Mouse (Mus musculus) liver, embryonic 15.5 days (tissue): ENCODE data around the gene Gm28635. TPM values are rescaled to one million over a fixed set of nuclear protein-coding genes. Genes with fewer than 3 reads are reported as not detected.

Experiments
- ATAC-seq: fragments of 200-750 bp; cut with Nextera tagmentation; 2 replicates; pipeline ENCODE4 v1.8.0; 2017; ENCODE audit warnings: moderate number of reproducible peaks, mild to moderate bottlenecking, moderate library complexity; ENCODE audit not compliant: insufficient read depth
- H3K27ac ChIP-seq: fragments of 300-500 bp; sonication (generic); replicated peaks from 2 replicates; pipeline ENCODE4 v1.5.1; 2015; ENCODE audit warnings: mild to moderate bottlenecking, inconsistent platforms
- H3K27me3 ChIP-seq: fragments of 300-500 bp; sonication (generic); 2 replicates; pipeline ENCODE4 v1.6.1; 2015; ENCODE audit warnings: mild to moderate bottlenecking, inconsistent platforms
- H3K36me3 ChIP-seq: fragments of 300-500 bp; sonication (generic); replicated peaks from 2 replicates; pipeline ENCODE4 v1.6.1; 2015; ENCODE audit warnings: moderate library complexity, mild to moderate bottlenecking, inconsistent platforms
- H3K4me1 ChIP-seq: fragments of 300-500 bp; sonication (generic); replicated peaks from 2 replicates; pipeline ENCODE4 v1.6.1; 2015; ENCODE audit warnings: inconsistent platforms
- H3K4me2 ChIP-seq: fragments of 300-500 bp; sonication (generic); 2 replicates; pipeline ENCODE4 v1.6.1; 2015; ENCODE audit warnings: moderate library complexity, mild to moderate bottlenecking, inconsistent platforms
- H3K4me3 ChIP-seq: fragments of 300-500 bp; sonication (generic); replicated peaks from 2 replicates; pipeline ENCODE4 v1.5.1; 2015; ENCODE audit warnings: mild to moderate bottlenecking, inconsistent platforms
- H3K9ac ChIP-seq: fragments of 300-500 bp; sonication (generic); 2 replicates; pipeline ENCODE4 v1.6.1; 2015; ENCODE audit warnings: moderate library complexity, mild to moderate bottlenecking, inconsistent platforms
- H3K9me3 ChIP-seq: fragments of 300-500 bp; sonication (generic); replicated peaks from 2 replicates; pipeline ENCODE4 v1.6.1; 2016; ENCODE audit warnings: inconsistent platforms
- whole genome bisulfite sequencing: fragments of 180-500 bp; shearing (Covaris S2); methylation state at CpG from one replicate; pipeline ENCODE4 v1.1.7; 2015; ENCODE audit warnings: mixed read lengths; ENCODE audit not compliant: insufficient replicate concordance; 5-methylcytosine and 5-hydroxymethylcytosine counted together
- polyA plus RNA-seq: library from polyadenylated mRNA; unstranded; fragments of >200 nt; fragmentation: Nextera tagmentation; extraction: Ambion mirVana; gene quantifications from 2 replicates; pipeline ENCODE4 v1.2.1, GENCODE M21; 2015

Gm28635 gene
- polyA plus RNA-seq, 1 experiment from 2014 or later: not detected

DNA sequence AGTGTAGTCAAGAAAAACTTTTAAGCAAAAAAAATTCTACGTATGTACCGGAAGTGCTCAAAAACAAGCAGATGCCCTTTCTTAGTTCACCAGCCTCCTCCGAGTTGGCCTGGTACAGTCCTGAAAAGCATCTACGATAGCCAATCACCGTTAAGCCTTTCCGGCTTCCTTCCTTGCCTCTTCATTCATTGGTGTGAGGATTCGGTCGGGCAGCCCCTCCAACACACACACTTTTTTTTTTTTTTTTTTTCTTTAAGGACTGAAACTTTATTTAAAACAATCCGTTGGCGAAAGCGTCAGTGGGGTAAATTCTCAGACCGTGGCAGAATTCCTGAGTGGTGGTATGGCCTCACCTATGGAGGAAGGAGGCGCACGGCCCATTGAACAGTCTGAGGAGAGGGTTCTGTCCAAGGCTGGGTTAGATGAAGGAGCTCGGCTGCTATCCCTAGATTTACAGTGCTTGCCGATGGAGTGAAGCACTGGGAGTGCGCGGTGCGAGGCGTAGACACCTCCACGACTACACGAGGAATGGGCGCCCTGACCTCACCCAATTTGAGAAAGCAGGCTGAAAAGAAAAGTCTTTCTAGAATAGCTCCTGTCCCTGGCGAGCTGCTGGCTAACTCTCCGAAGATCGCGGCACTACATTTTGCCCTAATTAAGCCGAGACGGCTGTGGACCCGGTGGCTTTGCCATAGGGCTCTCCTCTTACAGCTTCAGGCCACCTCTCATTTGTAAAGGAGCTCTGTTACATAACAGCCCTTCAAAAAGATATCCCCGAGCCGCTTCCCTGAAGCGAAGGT is 37.9 kb upstream of the Gm28635 start:
- Histone ChIP-seq H3K9me3 (no peaks in the 10 kb centered on the region), H3K36me3 (peaks cover 14% of the 10 kb centered on the region), H3K27me3 (no peaks in the 10 kb centered on the region), H3K4me1 (peaks cover 43% of the 10 kb centered on the region), H3K27ac (peak overlapping the region; percentile 99), H3K4me2 (peak overlapping the region; percentile 91), H3K9ac (peak overlapping the region; percentile 88), H3K4me3 (peak overlapping the region; percentile 86)
- ATAC-seq: peak; percentile 86
- under 1% methylated on average over 33 of the region's 33 CpGs for WGBS

DNA sequence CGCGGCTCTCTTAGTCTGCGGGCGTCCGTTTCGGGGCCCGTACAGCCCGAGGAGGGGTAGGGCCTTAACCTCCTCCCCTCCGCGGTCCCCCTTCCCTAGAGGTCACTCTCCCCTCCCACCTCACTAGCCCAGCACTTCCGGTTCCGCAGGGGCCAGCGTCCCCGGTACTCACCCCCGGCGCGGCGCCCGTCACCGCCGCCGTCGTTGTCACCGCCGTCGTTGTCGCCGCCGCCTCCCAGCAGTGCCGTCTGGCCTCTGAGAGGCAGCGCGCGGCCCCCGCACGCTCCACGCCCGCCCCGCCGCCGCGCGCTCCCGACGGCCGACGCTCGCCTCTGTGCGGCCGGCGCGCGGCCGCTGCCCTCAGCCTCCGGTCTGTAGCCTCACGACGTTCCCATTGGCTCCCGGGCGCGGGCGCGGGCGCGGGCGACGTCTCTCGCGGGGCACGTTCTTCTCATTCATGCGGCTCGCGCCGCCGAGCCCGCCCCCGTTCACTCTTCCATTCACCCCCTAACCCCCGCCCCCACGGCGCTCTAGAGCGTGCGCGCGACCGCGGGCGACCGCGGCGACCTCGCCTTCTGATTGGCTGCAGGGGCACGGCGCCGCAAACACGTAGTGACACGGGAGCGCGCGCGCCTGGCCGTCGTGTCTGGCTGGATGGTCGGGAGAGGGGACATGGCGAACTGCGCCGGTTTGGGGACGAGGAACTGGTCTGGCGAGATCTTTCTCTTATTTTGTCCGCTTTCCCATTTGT is 37.1 kb upstream of the Gm28635 start, which contains the start of gene Zdhhc5:
Zdhhc5 (minus strand) TSS at position 370 of the 751 bp plus-strand sequence.
- H3K4me3 ChIP-seq: peak within 1 kb of the TSS; percentile 86
- H3K27me3 ChIP-seq: no peaks in the 10 kb centered on the region
- H3K4me1 ChIP-seq: peaks cover 49% of the 10 kb centered on the region
- peak within 1 kb of the TSS; percentile 99 for H3K27ac ChIP-seq
- peaks cover 14% of the 10 kb centered on the region for H3K36me3 ChIP-seq
- H3K4me2 ChIP-seq: peak within 1 kb of the TSS; percentile 91
- WGBS: under 1% methylated on average over 105 of the region's 107 CpGs
- peak; percentile 92 for ATAC-seq
- peak within 1 kb of the TSS; percentile 94 for H3K9ac ChIP-seq
- no peaks in the 10 kb centered on the region for H3K9me3 ChIP-seq

DNA sequence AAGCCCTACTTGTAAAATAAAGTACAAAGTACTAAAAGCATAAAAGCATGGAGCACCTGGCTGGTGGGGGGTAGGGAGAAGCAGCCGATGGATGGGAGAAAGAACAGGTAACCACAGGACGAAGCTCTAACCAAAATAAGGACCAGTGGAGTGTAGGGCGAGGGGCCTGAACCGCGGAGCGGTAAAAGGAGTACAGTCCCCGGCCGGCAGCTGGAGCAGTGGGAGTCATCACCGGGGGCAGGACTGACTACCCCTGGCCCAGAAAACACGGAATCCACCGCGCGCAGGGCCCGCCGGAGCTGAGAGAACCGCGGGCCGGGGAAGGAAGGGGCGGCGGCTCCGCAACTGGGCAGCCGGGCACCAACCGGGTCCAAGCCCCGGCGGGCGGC is 36.6 kb upstream of the Gm28635 start:
- H3K4me3 ChIP-seq: peak overlapping the region; percentile 86
- peak overlapping the region; percentile 94 for H3K9ac ChIP-seq
- H3K27me3 ChIP-seq: no peaks in the 10 kb centered on the region
- WGBS: under 1% methylated on average over 26 of the region's 26 CpGs
- H3K4me1 ChIP-seq: peaks cover 47% of the 10 kb centered on the region
- H3K4me2 ChIP-seq: peak overlapping the region; percentile 91
- H3K36me3 ChIP-seq: peaks cover 18% of the 10 kb centered on the region
- H3K27ac ChIP-seq: peak overlapping the region; percentile 99
- H3K9me3 ChIP-seq: no peaks in the 10 kb centered on the region
- no peak for ATAC-seq

GRCm38 (mm10) chr2:84711898-84712297 is 34.1 kb upstream of the Gm28635 start:
- no peak for ATAC-seq
- H3K4me1 ChIP-seq: peaks cover 45% of the 10 kb centered on the region
- H3K9me3 ChIP-seq: no peaks in the 10 kb centered on the region
- H3K4me3 ChIP-seq: no peak overlapping the region
- peaks cover 43% of the 10 kb centered on the region for H3K36me3 ChIP-seq
- no peak overlapping the region for H3K27ac ChIP-seq
- no peak overlapping the region; the same call in 1 of the 2 replicates for H3K4me2 ChIP-seq
- no peak overlapping the region for H3K9ac ChIP-seq
- no peaks in the 10 kb centered on the region for H3K27me3 ChIP-seq
- WGBS: 85% methylated on average over 2 of the region's 2 CpGs

DNA sequence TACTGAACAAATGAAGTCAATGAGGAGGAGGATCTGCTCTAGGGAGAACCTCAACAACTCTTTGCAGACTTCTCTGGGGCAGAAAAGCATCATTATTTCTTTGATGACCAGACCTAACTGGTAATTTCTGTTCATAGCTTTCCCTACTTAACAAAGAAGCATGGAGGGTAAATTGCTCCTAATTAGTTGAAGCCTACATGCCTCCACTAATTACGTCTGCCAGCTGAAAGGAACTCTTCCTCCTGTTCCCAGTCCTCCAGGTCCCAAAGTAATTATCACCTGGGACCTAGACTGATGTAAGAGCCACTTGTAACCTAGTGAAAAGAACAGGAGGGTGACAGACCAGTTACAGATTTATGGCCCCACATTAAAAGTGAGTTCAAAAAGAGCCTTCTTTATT is 29.7 kb upstream of the Gm28635 start:
- peaks cover 86% of the 10 kb centered on the region for H3K36me3 ChIP-seq
- no peak overlapping the region for H3K4me2 ChIP-seq
- H3K27ac ChIP-seq: no peak overlapping the region
- ATAC-seq: no peak
- WGBS: 72% methylated on average over 1 of the region's 1 CpGs
- H3K27me3 ChIP-seq: no peaks in the 10 kb centered on the region
- H3K9ac ChIP-seq: no peak overlapping the region
- H3K4me3 ChIP-seq: no peak overlapping the region
- no peaks in the 10 kb centered on the region for H3K9me3 ChIP-seq
- peaks cover 49% of the 10 kb centered on the region for H3K4me1 ChIP-seq

DNA sequence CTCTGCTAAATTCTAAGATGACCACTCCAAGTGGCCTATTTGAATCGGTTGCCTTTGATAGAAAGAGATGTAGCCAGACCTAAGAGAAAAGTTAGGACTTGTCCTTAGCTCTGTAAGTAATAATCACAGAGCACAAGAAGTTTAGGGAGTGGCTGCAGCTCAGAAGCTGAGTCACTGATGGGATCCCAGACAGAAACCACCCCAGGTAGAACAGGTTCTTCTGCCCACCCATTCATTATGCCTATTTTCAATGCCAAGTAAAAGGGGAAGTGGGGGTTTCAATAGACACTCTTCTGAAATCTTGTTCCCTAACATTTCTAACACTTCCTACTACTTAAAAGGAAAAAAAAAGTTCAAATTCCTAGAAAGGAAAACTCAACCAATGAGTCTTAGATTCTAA is 27.5 kb upstream of the Gm28635 start:
- Histone ChIP-seq H3K4me3 (no peak overlapping the region), H3K9me3 (no peaks in the 10 kb centered on the region), H3K36me3 (peaks cover 92% of the 10 kb centered on the region), H3K27ac (no peak overlapping the region; the same call in 1 of the 2 replicates), H3K4me2 (no peak overlapping the region), H3K27me3 (no peaks in the 10 kb centered on the region), H3K9ac (no peak overlapping the region), H3K4me1 (peaks cover 38% of the 10 kb centered on the region)
- no peak for ATAC-seq
- 74% methylated on average over 1 of the region's 1 CpGs for WGBS

DNA sequence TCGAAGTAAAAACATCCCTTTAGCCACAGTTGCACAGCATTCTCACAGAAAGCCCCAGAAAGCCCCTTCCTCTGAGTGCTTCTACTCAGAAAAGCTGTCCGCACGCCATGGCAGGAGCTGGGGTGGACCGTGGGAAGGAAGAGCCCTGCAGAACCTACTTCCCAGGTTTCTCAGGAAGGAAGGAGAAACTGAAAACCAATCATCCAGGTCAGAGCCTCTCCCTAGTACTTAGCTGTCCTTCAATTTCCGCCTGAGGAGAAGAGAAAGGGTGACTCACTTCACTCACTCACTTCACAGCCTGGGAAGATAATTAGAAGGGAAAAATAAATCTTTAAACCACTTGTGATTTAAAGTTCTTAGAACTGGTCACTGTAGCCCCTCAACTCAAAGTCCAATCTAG is 26.5 kb upstream of the Gm28635 start:
- H3K27me3 ChIP-seq: no peaks in the 10 kb centered on the region
- WGBS: 74% methylated on average over 5 of the region's 5 CpGs
- peak overlapping the region; percentile 19; the same call in 1 of the 2 replicates for H3K27ac ChIP-seq
- no peak overlapping the region for H3K9ac ChIP-seq
- H3K4me2 ChIP-seq: no peak overlapping the region
- no peaks in the 10 kb centered on the region for H3K9me3 ChIP-seq
- peaks cover 92% of the 10 kb centered on the region for H3K36me3 ChIP-seq
- H3K4me1 ChIP-seq: peaks cover 36% of the 10 kb centered on the region
- no peak for ATAC-seq
- no peak overlapping the region for H3K4me3 ChIP-seq

- Histone ChIP-seq H3K36me3 (peaks cover 91% of the 10 kb centered on the region), H3K27me3 (no peaks in the 10 kb centered on the region), H3K4me3 (no peak overlapping the region), H3K9ac (no peak overlapping the region), H3K27ac (no peak overlapping the region), H3K4me2 (no peak overlapping the region), H3K9me3 (no peaks in the 10 kb centered on the region), H3K4me1 (peaks cover 36% of the 10 kb centered on the region)
- 49% methylated on average over 1 of the region's 1 CpGs for WGBS
- no peak for ATAC-seq
Observed at GRCm38 (mm10) chr2:84703497-84703896, 25.7 kb upstream of the Gm28635 start.

GRCm38 (mm10) chr2:84695007-84695695 is 17.3 kb upstream of the Gm28635 start:
- H3K9ac ChIP-seq: no peak overlapping the region
- H3K4me1 ChIP-seq: no peaks in the 10 kb centered on the region
- no peak for ATAC-seq
- no peak overlapping the region for H3K4me3 ChIP-seq
- H3K4me2 ChIP-seq: no peak overlapping the region
- H3K9me3 ChIP-seq: no peaks in the 10 kb centered on the region
- no peak overlapping the region for H3K27ac ChIP-seq
- H3K27me3 ChIP-seq: no peaks in the 10 kb centered on the region
- WGBS: 83% methylated on average over 5 of the region's 5 CpGs
- peaks cover 94% of the 10 kb centered on the region for H3K36me3 ChIP-seq

DNA sequence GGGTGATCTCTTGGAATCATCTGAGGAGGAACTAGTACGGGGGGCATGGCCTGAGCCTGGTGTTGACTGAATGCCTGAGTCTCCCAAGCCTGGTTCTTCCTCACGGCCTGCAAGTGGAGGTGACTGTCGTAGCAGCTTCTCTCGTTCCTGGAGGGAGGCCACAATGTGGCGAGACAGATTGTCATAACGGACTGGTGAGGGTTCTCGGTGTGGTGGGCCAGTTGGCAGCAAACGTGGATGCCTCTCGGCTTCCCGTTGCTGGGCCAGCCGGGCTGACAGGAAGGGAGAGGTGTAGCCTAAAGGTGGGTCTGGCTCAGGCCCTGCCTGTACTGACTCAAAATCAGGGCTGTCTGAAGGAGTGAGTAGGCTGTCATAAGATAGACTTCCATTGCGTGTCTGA is 12.2 kb upstream of the Gm28635 start:
- Histone ChIP-seq H3K4me2 (no peak overlapping the region), H3K4me3 (no peak overlapping the region), H3K9ac (no peak overlapping the region), H3K4me1 (peaks cover 14% of the 10 kb centered on the region), H3K27ac (no peak overlapping the region), H3K27me3 (no peaks in the 10 kb centered on the region), H3K36me3 (peaks cover 94% of the 10 kb centered on the region), H3K9me3 (no peaks in the 10 kb centered on the region)
- 87% methylated on average over 12 of the region's 12 CpGs for WGBS
- ATAC-seq: no peak
